ENCODE assay signal across 17 mouse cellular contexts in the genomic region with DNA sequence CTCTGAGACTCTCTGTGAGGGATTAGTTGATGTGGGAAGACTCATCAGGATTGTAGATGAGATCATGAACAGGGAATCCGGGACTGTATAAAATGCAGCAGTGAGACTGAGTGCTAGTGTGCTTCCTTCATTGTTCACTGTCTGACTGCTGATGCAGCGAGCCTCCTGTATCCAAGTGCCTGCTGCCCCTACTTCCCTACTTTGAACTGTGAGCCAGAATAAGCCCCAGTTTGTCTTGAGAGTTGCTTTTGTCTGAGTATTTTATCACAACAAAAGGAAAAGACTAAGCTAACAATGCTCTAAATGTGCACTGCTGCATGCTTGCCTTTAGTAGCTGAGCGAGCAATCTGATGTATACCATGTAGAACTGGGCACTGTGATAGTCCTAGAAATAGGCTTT. TPM values are rescaled to one million over a fixed set of nuclear protein-coding genes. Genes with fewer than 3 reads are reported as not detected.
DNase-seq lines count a peak whose midpoint lies in the region; ATAC-seq lines count a peak whose summit lies in the region.
"Had no signal": no experiment of that assay in that cellular context is flagged by ENCODE, and none has a peak within 500 bp of the region (broad histone marks: within the 10 kb centered on the region; RNA-seq: fewer than 3 reads in every experiment).

No protein-coding gene starts in this region.

- H3K36me3 ChIP-seq in hindbrain, embryonic 12.5 days = peaks cover 21% of the 10 kb centered on the region
- peaks cover 23% of the 10 kb centered on the region for H3K36me3 ChIP-seq in midbrain, embryonic 13.5 days

- 53% methylated on average over 3 of the region's 3 CpGs for WGBS in hindbrain, embryonic 12.5 days
- 13% methylated on average over 3 of the region's 3 CpGs for WGBS in midbrain, embryonic 13.5 days

- peak; percentile 20 for DNase-seq in embryo, embryonic 10.5 days (ENCODE audit: low spot score)
- no peak for DNase-seq in embryo, embryonic 9.5 days (ENCODE audit: extremely low spot score)
- peak; percentile 24 for DNase-seq in WW6 (ENCODE audit: low read depth, low spot score)
- DNase-seq in left cerebral cortex, adult 18-20 months (ENCODE audit: low spot score in 2 of 2) = no peak
- no peak for DNase-seq in cerebellum, adult 11 months
- DNase-seq in kidney, postnatal 4 days = no peak
- DNase-seq: gastrocnemius, postnatal 10 days; layer of hippocampus, adult 9-11 months; liver; lung, adult 2 months; right cerebral cortex, postnatal 4 days; thymus, adult 2 months had no signal

- H3K9me3 ChIP-seq in hindbrain, embryonic 12.5 days (replicated peaks) = no peaks in the 10 kb centered on the region
- no peaks in the 10 kb centered on the region for H3K9me3 ChIP-seq in midbrain, embryonic 13.5 days
- H3K9me3 ChIP-seq: heart, embryonic 10.5 days had no signal

- H3K27ac ChIP-seq in hindbrain, embryonic 12.5 days = peak overlapping the region; percentile 60
- peak overlapping the region; percentile 77 for H3K27ac ChIP-seq in midbrain, embryonic 13.5 days
- H3K27ac ChIP-seq: heart, embryonic 10.5 days; macrophage had no signal

- H3K4me2 ChIP-seq in hindbrain, embryonic 12.5 days (replicated peaks) = no peak overlapping the region
- no peak overlapping the region for H3K4me2 ChIP-seq in midbrain, embryonic 13.5 days (replicated peaks)

- no peaks in the 10 kb centered on the region for H3K27me3 ChIP-seq in hindbrain, embryonic 12.5 days
- no peaks in the 10 kb centered on the region for H3K27me3 ChIP-seq in midbrain, embryonic 13.5 days

- H3K9ac ChIP-seq in hindbrain, embryonic 12.5 days = no peak overlapping the region
- H3K9ac ChIP-seq in midbrain, embryonic 13.5 days (replicated peaks) = no peak overlapping the region

- ATAC-seq in hindbrain, embryonic 12.5 days (ENCODE audit: low FRiP score) = no peak
- peak; percentile 68 for ATAC-seq in midbrain, embryonic 13.5 days
- ATAC-seq: intestine, embryonic 16.5 days had no signal

- 0 out of 2 replicates have a peak, but pooled peaks cover 5% of the 10 kb centered on the region for H3K4me1 ChIP-seq in hindbrain, embryonic 12.5 days
- peaks cover 20% of the 10 kb centered on the region for H3K4me1 ChIP-seq in midbrain, embryonic 13.5 days (replicated peaks)
- H3K4me1 ChIP-seq: heart, embryonic 10.5 days had no signal

- H3K4me3 ChIP-seq in hindbrain, embryonic 12.5 days = no peak overlapping the region
- H3K4me3 ChIP-seq in midbrain, embryonic 13.5 days (replicated peaks) = no peak overlapping the region
- H3K4me3 ChIP-seq: heart, embryonic 10.5 days had no signal

RNA-seq across cellular contexts. Expression of a gene that starts 47.7 kb away (rescaled TPM):
- polyA plus RNA-seq in hindbrain, embryonic 12.5 days (2016; fragmentation: Nextera tagmentation; extraction: Ambion mirVana) = 59.0 and 62.5 TPM in 2 replicates
- polyA plus RNA-seq in midbrain, embryonic 13.5 days (2015; fragmentation: Nextera tagmentation; extraction: Ambion mirVana) = 55.4 and 55.8 TPM in 2 replicates
- 100 to 1,000 TPM; 181 to 182 TPM for total RNA-seq in left cerebral cortex, adult 18-20 months (2021)

Comparison
In these comparisons a context has a peak if more than half of its experiments do, and no peak if none do; other contexts are left out.
1. DNase-seq: peak in embryo, embryonic 10.5 days (single experiment) and WW6 (single experiment); none in embryo, embryonic 9.5 days (single experiment), left cerebral cortex, adult 18-20 months (0 of 2), cerebellum, adult 11 months (single experiment) and kidney, postnatal 4 days (0 of 2).